In the genomic region with DNA sequence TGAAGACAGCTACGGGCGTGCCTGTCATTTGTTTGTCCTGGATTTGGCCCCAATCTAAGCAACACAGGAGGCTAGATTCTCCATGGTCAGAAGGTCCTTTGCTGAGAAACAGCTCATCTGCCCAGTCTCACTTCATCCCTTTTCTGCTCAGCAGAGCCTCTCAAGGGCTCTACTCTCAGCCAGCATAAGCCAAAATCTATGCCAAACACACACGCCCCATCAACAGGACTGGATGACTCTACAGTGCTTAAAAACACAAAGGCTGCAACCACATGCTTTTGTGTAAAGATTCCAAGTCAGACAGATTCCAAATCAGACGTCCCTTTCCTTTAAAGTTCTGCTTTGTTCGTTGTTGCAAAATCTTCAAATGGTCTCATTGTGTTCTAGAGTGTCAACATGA, we compare ENCODE assay signal across 23 mouse cellular contexts.
DNase-seq lines count a peak whose midpoint lies in the region; ATAC-seq lines count a peak whose summit lies in the region.
"Had no signal": no experiment of that assay in that cellular context is flagged by ENCODE, and none has a peak within 500 bp of the region (broad histone marks: within the 10 kb centered on the region; RNA-seq: fewer than 3 reads in every experiment).

No protein-coding gene starts in this region.

- H3K4me3 ChIP-seq in heart, embryonic 11.5 days (ENCODE audit: low read depth, low read length) = no peak overlapping the region
- H3K4me3 ChIP-seq in kidney, embryonic 16.5 days (ENCODE audit: low read length) = no peak overlapping the region
- H3K4me3 ChIP-seq in liver, embryonic 11.5 days (ENCODE audit: low read depth, low read length) = no peak overlapping the region
- H3K4me3 ChIP-seq: embryonic facial prominence, embryonic 15.5 days; hindbrain, embryonic 12.5 days; limb, embryonic 12.5 days; liver, embryonic 12.5 days; midbrain, embryonic 10.5 days; myocyte; neural tube, embryonic 13.5 days had no signal

- H3K4me2 ChIP-seq in heart, embryonic 11.5 days = no peak overlapping the region
- no peak overlapping the region for H3K4me2 ChIP-seq in kidney, embryonic 16.5 days (replicated peaks; ENCODE audit: low read depth, low read length)
- H3K4me2 ChIP-seq in liver, embryonic 11.5 days = no peak overlapping the region
- H3K4me2 ChIP-seq: embryonic facial prominence, embryonic 15.5 days; hindbrain, embryonic 12.5 days; limb, embryonic 12.5 days; liver, embryonic 12.5 days; neural tube, embryonic 13.5 days had no signal

- WGBS in heart, embryonic 11.5 days (ENCODE audit: insufficient replicate concordance) = 69% methylated on average over 5 of the region's 5 CpGs
- 86% methylated on average over 5 of the region's 5 CpGs for WGBS in kidney, embryonic 16.5 days
- 79% methylated on average over 5 of the region's 5 CpGs for WGBS in liver, embryonic 11.5 days

- H3K9me3 ChIP-seq in heart, embryonic 11.5 days (replicated peaks; ENCODE audit: control insufficient read depth, low read length) = no peaks in the 10 kb centered on the region
- H3K9me3 ChIP-seq in kidney, embryonic 16.5 days (ENCODE audit: low read length) = no peaks in the 10 kb centered on the region
- no peaks in the 10 kb centered on the region for H3K9me3 ChIP-seq in liver, embryonic 11.5 days (ENCODE audit: control insufficient read depth, low read length)
- H3K9me3 ChIP-seq: embryonic facial prominence, embryonic 15.5 days; hindbrain, embryonic 12.5 days; limb, embryonic 12.5 days; liver, embryonic 12.5 days; midbrain, embryonic 10.5 days; neural tube, embryonic 13.5 days had no signal

- no peaks in the 10 kb centered on the region for H3K27me3 ChIP-seq in heart, embryonic 11.5 days (ENCODE audit: control insufficient read depth, insufficient read depth, low read length)
- H3K27me3 ChIP-seq in kidney, embryonic 16.5 days (ENCODE audit: insufficient read depth, low read length) = no peaks in the 10 kb centered on the region
- H3K27me3 ChIP-seq in liver, embryonic 11.5 days (replicated peaks; ENCODE audit: control insufficient read depth, insufficient read depth, low read length) = no peaks in the 10 kb centered on the region
- H3K27me3 ChIP-seq: embryonic facial prominence, embryonic 15.5 days; hindbrain, embryonic 12.5 days; limb, embryonic 12.5 days; liver, embryonic 12.5 days; neural tube, embryonic 13.5 days had no signal

- peak; percentile 22 for DNase-seq in heart, adult 8-10 months (ENCODE audit: low spot score)
- DNase-seq in Muller cell, postnatal 12 days (ENCODE audit: inconsistent ontology term) = peak; percentile 26
- peak; percentile 16 for DNase-seq in fibroblast of lung, adult 2 months (ENCODE audit: low read depth)
- DNase-seq in lung, postnatal 36 days = peak; percentile 14
- DNase-seq in liver, embryonic 11.5 days (ENCODE audit: low spot score) = no peak
- DNase-seq: adrenal gland, postnatal 14 days; cerebellum, adult 9-10 months; forebrain, postnatal 0 days; kidney, postnatal 36 days; retina, postnatal 1 day; right cerebral cortex, postnatal 25 days; thymus, postnatal 14 days had no signal

- no peaks in the 10 kb centered on the region for H3K4me1 ChIP-seq in heart, embryonic 11.5 days (ENCODE audit: control insufficient read depth, insufficient read depth, low read length)
- no peaks in the 10 kb centered on the region for H3K4me1 ChIP-seq in kidney, embryonic 16.5 days (ENCODE audit: insufficient read depth, low read length)
- H3K4me1 ChIP-seq in liver, embryonic 11.5 days (replicated peaks; ENCODE audit: control insufficient read depth, insufficient read depth, low read length) = no peaks in the 10 kb centered on the region
- H3K4me1 ChIP-seq: hindbrain, embryonic 12.5 days; liver, embryonic 12.5 days; midbrain, embryonic 10.5 days; neural tube, embryonic 13.5 days had no signal

- no peak overlapping the region for H3K27ac ChIP-seq in heart, embryonic 11.5 days (ENCODE audit: low read depth, low read length)
- no peak overlapping the region for H3K27ac ChIP-seq in kidney, embryonic 16.5 days (ENCODE audit: low read length)
- H3K27ac ChIP-seq in liver, embryonic 11.5 days (ENCODE audit: low read depth, low read length) = no peak overlapping the region
- H3K27ac ChIP-seq: embryonic facial prominence, embryonic 15.5 days; hindbrain, embryonic 12.5 days; limb, embryonic 12.5 days; liver, embryonic 12.5 days; midbrain, embryonic 10.5 days; neural tube, embryonic 13.5 days had no signal

- ATAC-seq in heart, embryonic 11.5 days (replicated peaks; ENCODE audit: insufficient number of reproducible peaks, low FRiP score, low TSS enrichment) = no peak
- no peak for ATAC-seq in kidney, embryonic 16.5 days (ENCODE audit: low FRiP score, low TSS enrichment)
- ATAC-seq in liver, embryonic 11.5 days (replicated peaks; ENCODE audit: low FRiP score) = no peak
- ATAC-seq: forebrain, postnatal 0 days; intestine, postnatal 0 days; liver, embryonic 12.5 days; midbrain, embryonic 16.5 days had no signal

- H3K9ac ChIP-seq in heart, embryonic 11.5 days (ENCODE audit: low read depth, low read length) = no peak overlapping the region
- no peak overlapping the region for H3K9ac ChIP-seq in kidney, embryonic 16.5 days (replicated peaks; ENCODE audit: low read length)
- H3K9ac ChIP-seq in liver, embryonic 11.5 days (ENCODE audit: low read depth, low read length) = no peak overlapping the region
- H3K9ac ChIP-seq: embryonic facial prominence, embryonic 15.5 days; forebrain, postnatal 0 days; hindbrain, embryonic 12.5 days; limb, embryonic 12.5 days; liver, embryonic 12.5 days; neural tube, embryonic 13.5 days had no signal

- no peaks in the 10 kb centered on the region for H3K36me3 ChIP-seq in heart, embryonic 11.5 days (ENCODE audit: control insufficient read depth, insufficient read depth, low read length)
- no peaks in the 10 kb centered on the region for H3K36me3 ChIP-seq in kidney, embryonic 16.5 days (ENCODE audit: insufficient read depth, low read length)
- H3K36me3 ChIP-seq in liver, embryonic 11.5 days (ENCODE audit: control insufficient read depth, insufficient read depth, low read length) = no peaks in the 10 kb centered on the region
- H3K36me3 ChIP-seq: embryonic facial prominence, embryonic 15.5 days; hindbrain, embryonic 12.5 days; limb, embryonic 12.5 days; liver, embryonic 12.5 days; midbrain, embryonic 10.5 days; neural tube, embryonic 13.5 days had no signal
